Mouse (Mus musculus): ENCODE measurements around the gene Cfap61.
"Not testable (repeated sequence)": the region's sequence is repeated elsewhere in the genome, so short reads cannot be mapped to it uniquely, and the experiment has no call there.

The Cfap61 gene

GRCm38 (mm10) chr2:145934339-145935231 lies at the start of gene Cfap61, which contains the start of gene Crnkl1:
TSS of gene Cfap61 (plus strand) at chr2:145934784.
TSS of gene Crnkl1 (minus strand) at chr2:145935014.
- DNase-seq = peak; percentile 94 to 95

- DNase-seq = peak in 1 of 2 experiments; percentile 48
These were observed 49.4 kb upstream of the Cfap61 start for GRCm38 (mm10) chr2:145884913-145885785.

GRCm38 (mm10) chr2:145887937-145888765 lies 46.4 kb upstream of the Cfap61 start:
- DNase-seq = peak; percentile 72 to 74

- DNase-seq = no peak
These were observed 45.7 kb upstream of the Cfap61 start for GRCm38 (mm10) chr2:145888766-145889480.

GRCm38 (mm10) chr2:145890571-145890970 lies 44.0 kb upstream of the Cfap61 start:
- DNase-seq = no peak

- no peak for DNase-seq
These were observed 40.8 kb upstream of the Cfap61 start for GRCm38 (mm10) chr2:145893756-145894155.

- no peak for DNase-seq
These were observed 36.5 kb upstream of the Cfap61 start for GRCm38 (mm10) chr2:145898106-145898505.

GRCm38 (mm10) chr2:145900318-145900717 lies 34.3 kb upstream of the Cfap61 start:
- not testable (repeated sequence) for DNase-seq

- DNase-seq = no peak
These were observed 32.7 kb upstream of the Cfap61 start, which contains the start of gene Naa20 for GRCm38 (mm10) chr2:145901861-145902260. TSS of gene Naa20 (plus strand) at chr2:145902099.

GRCm38 (mm10) chr2:145903061-145903901 lies 31.3 kb upstream of the Cfap61 start:
- DNase-seq = peak; percentile 87 to 89

GRCm38 (mm10) chr2:145903983-145904616 lies 30.5 kb upstream of the Cfap61 start:
- no peak for DNase-seq

GRCm38 (mm10) chr2:145905156-145905555 lies 29.4 kb upstream of the Cfap61 start:
- DNase-seq = no peak

- not testable (repeated sequence) for DNase-seq
These were observed 28.7 kb upstream of the Cfap61 start for GRCm38 (mm10) chr2:145905884-145906283.

- no peak for DNase-seq
These were observed 13.5 kb upstream of the Cfap61 start for GRCm38 (mm10) chr2:145920941-145921650.

GRCm38 (mm10) chr2:145936975-145937374 lies 2.4 kb downstream of the Cfap61 start:
- DNase-seq = peak in 1 of 2 experiments; percentile 11

- peak in 1 of 2 experiments; percentile 8 for DNase-seq
These were observed 6.8 kb downstream of the Cfap61 start for GRCm38 (mm10) chr2:145941403-145941802.

GRCm38 (mm10) chr2:145944286-145944685 lies 9.7 kb downstream of the Cfap61 start:
- no peak for DNase-seq

- DNase-seq = no peak
These were observed 13.9 kb downstream of the Cfap61 start for GRCm38 (mm10) chr2:145948402-145948954.

- no peak for DNase-seq
These were observed 15.0 kb downstream of the Cfap61 start for GRCm38 (mm10) chr2:145949475-145950068.

Data from lung, adult 18-20 months (tissue).